Mouse (Mus musculus) liver, embryonic 15.5 days (tissue): ENCODE results near the gene Prkn. TPM values are rescaled to one million over a fixed set of nuclear protein-coding genes. Genes with fewer than 3 reads are reported as not detected.

Experiments used
- ATAC-seq: fragments of 200-750 bp; cut with Nextera tagmentation; 2 replicates; pipeline ENCODE4 v1.8.0; 2017; ENCODE audit warnings: moderate number of reproducible peaks, mild to moderate bottlenecking, moderate library complexity; ENCODE audit not compliant: insufficient read depth
- H3K27ac ChIP-seq: fragments of 300-500 bp; sonication (generic); replicated peaks from 2 replicates; pipeline ENCODE4 v1.5.1; 2015; ENCODE audit warnings: mild to moderate bottlenecking, inconsistent platforms
- H3K27me3 ChIP-seq: fragments of 300-500 bp; sonication (generic); 2 replicates; pipeline ENCODE4 v1.6.1; 2015; ENCODE audit warnings: mild to moderate bottlenecking, inconsistent platforms
- H3K36me3 ChIP-seq: fragments of 300-500 bp; sonication (generic); replicated peaks from 2 replicates; pipeline ENCODE4 v1.6.1; 2015; ENCODE audit warnings: moderate library complexity, mild to moderate bottlenecking, inconsistent platforms
- H3K4me1 ChIP-seq: fragments of 300-500 bp; sonication (generic); replicated peaks from 2 replicates; pipeline ENCODE4 v1.6.1; 2015; ENCODE audit warnings: inconsistent platforms
- H3K4me2 ChIP-seq: fragments of 300-500 bp; sonication (generic); 2 replicates; pipeline ENCODE4 v1.6.1; 2015; ENCODE audit warnings: moderate library complexity, mild to moderate bottlenecking, inconsistent platforms
- H3K4me3 ChIP-seq: fragments of 300-500 bp; sonication (generic); replicated peaks from 2 replicates; pipeline ENCODE4 v1.5.1; 2015; ENCODE audit warnings: mild to moderate bottlenecking, inconsistent platforms
- H3K9ac ChIP-seq: fragments of 300-500 bp; sonication (generic); 2 replicates; pipeline ENCODE4 v1.6.1; 2015; ENCODE audit warnings: moderate library complexity, mild to moderate bottlenecking, inconsistent platforms
- H3K9me3 ChIP-seq: fragments of 300-500 bp; sonication (generic); replicated peaks from 2 replicates; pipeline ENCODE4 v1.6.1; 2016; ENCODE audit warnings: inconsistent platforms
- WGBS: fragments of 180-500 bp; shearing (Covaris S2); methylation state at CpG from one replicate; pipeline ENCODE4 v1.1.7; 2015; ENCODE audit warnings: mixed read lengths; ENCODE audit not compliant: insufficient replicate concordance; 5-methylcytosine and 5-hydroxymethylcytosine counted together
- polyA plus RNA-seq: library from polyadenylated mRNA; unstranded; fragments of >200 nt; fragmentation: Nextera tagmentation; extraction: Ambion mirVana; gene quantifications from 2 replicates; pipeline ENCODE4 v1.2.1, GENCODE M21; 2015

Prkn gene
- polyA plus RNA-seq, 1 experiment from 2014 or later = 0.38 TPM

DNA sequence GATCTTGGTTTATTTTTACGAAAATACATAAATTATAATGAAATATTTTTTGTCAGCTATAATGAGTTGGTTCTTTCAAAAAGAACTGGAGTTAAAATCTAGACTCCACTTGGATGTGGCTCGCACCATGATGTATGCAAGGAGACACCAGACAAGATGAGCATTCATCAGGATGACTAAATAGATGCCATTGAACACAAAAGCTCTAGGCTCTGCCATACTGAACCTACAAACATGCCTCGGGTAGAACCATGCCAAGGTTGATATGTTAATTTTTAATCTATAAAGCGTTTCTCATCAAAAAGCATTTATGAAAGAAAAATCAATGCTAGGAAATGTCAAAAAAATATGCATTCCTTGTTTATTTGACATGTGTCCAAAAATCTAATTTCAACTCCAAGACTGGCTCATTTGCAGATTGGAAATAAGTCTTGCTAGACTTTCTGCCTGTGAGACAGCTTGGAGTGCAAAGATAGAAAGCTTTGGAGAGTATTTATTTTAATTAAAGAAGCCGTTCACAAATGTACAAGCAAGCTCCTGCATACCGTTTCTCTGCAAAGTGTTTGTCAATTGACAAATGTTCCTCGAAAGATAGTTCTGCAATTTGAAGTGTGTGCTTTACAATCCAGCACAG is 1018.7 kb downstream of the Prkn start:
- Histone ChIP-seq H3K4me1 (no peaks in the 10 kb centered on the region), H3K4me2 (no peak overlapping the region), H3K36me3 (no peaks in the 10 kb centered on the region), H3K9ac (no peak overlapping the region), H3K9me3 (no peaks in the 10 kb centered on the region), H3K27ac (no peak overlapping the region), H3K4me3 (no peak overlapping the region), H3K27me3 (no peaks in the 10 kb centered on the region)
- WGBS = 53% methylated on average over 7 of the region's 7 CpGs
- ATAC-seq = no peak

DNA sequence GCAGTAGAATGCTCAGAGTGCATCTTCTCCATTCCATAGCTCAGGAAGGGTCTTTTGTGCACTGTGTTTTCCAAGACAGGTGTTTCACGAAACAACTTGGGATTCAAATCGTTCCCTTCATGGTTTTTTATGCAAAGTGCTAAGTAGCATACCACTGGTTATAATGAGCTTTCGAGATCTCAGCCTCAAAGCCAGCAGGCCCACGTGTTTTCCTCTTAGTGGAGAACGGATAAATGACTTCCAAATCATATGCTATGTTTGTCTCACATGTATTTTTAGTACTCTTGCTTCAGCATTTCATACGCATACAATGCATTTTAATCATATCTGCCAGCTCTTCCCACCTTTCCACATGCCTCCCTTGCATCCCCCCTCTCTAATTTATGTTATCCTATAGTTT is 1021.0 kb downstream of the Prkn start:
- no peak overlapping the region for H3K9ac ChIP-seq
- no peak overlapping the region for H3K27ac ChIP-seq
- no peak overlapping the region for H3K4me3 ChIP-seq
- no peak for ATAC-seq
- no peaks in the 10 kb centered on the region for H3K4me1 ChIP-seq
- H3K4me2 ChIP-seq = no peak overlapping the region
- no peaks in the 10 kb centered on the region for H3K36me3 ChIP-seq
- H3K27me3 ChIP-seq = no peaks in the 10 kb centered on the region
- 66% methylated on average over 6 of the region's 6 CpGs for WGBS
- H3K9me3 ChIP-seq = no peaks in the 10 kb centered on the region

DNA sequence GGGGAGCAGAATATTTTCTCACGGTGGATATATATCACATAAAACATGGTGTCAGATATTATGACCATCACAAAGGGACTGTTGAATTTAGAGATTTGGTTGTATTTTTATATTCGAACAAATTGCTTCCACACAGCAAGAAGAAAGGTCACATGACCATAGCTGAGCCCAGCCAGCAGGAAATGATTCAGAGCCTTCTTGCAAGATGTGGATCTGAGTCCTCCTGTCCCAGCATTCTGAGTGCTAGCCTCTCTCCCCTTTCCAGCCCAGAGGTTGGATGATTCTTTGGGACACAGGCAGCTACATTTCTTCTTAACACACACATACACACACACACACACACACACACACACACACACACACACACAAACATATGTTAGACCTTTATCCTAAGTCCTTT is 1022.2 kb downstream of the Prkn start:
- no peaks in the 10 kb centered on the region for H3K36me3 ChIP-seq
- no peaks in the 10 kb centered on the region for H3K27me3 ChIP-seq
- 49% methylated on average over 2 of the region's 2 CpGs for WGBS
- no peak overlapping the region for H3K4me3 ChIP-seq
- H3K4me1 ChIP-seq = no peaks in the 10 kb centered on the region
- H3K9me3 ChIP-seq = no peaks in the 10 kb centered on the region
- no peak for ATAC-seq
- no peak overlapping the region for H3K4me2 ChIP-seq
- no peak overlapping the region for H3K27ac ChIP-seq
- H3K9ac ChIP-seq = no peak overlapping the region

DNA sequence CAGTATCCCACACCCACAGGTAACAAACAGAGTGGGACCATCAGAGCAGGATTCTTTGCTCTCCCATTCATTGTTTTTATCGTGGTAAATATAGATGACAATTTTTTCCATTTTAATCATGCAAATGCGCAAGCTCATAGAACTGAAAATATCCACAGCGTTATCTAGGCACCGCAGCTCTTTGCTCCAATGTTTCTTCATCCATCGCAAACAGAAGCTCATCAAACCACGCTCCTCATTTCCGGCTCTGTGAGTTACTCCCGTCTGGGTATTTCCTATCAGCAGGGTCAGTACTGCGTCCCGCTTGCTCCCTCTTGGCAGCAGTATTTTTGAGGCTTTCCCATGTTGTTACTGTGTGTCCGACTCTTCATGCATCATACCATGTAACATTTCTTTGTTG is 1022.8 kb downstream of the Prkn start:
- Histone ChIP-seq H3K4me3 (no peak overlapping the region), H3K27me3 (no peaks in the 10 kb centered on the region), H3K9me3 (no peaks in the 10 kb centered on the region), H3K36me3 (no peaks in the 10 kb centered on the region), H3K9ac (no peak overlapping the region), H3K4me2 (no peak overlapping the region), H3K4me1 (no peaks in the 10 kb centered on the region), H3K27ac (no peak overlapping the region)
- 66% methylated on average over 11 of the region's 11 CpGs for WGBS
- ATAC-seq = no peak

DNA sequence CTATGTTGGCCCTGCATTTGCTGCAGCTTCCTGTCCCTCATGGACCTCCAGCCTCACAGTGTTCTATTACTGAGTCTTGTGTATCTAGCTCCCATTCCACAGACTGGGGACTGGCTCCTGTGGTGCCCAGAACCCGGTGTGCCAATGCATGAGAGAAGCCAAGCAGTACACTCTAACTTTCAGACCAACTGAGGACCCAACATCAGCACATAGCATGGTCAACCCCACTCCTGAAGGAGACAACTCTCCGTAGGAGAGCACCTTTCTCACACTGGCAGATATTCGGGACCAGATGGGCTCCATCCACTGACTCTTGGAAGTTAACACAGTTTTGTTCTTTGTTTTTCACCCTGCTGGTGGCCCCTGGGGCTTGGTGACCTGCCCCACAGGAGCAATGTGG is 1026.0 kb downstream of the Prkn start:
- Histone ChIP-seq H3K9me3 (no peaks in the 10 kb centered on the region), H3K4me1 (no peaks in the 10 kb centered on the region), H3K36me3 (no peaks in the 10 kb centered on the region), H3K27ac (no peak overlapping the region), H3K9ac (no peak overlapping the region), H3K4me2 (no peak overlapping the region), H3K4me3 (no peak overlapping the region), H3K27me3 (no peaks in the 10 kb centered on the region)
- ATAC-seq = no peak
- 55% methylated on average over 3 of the region's 3 CpGs for WGBS

DNA sequence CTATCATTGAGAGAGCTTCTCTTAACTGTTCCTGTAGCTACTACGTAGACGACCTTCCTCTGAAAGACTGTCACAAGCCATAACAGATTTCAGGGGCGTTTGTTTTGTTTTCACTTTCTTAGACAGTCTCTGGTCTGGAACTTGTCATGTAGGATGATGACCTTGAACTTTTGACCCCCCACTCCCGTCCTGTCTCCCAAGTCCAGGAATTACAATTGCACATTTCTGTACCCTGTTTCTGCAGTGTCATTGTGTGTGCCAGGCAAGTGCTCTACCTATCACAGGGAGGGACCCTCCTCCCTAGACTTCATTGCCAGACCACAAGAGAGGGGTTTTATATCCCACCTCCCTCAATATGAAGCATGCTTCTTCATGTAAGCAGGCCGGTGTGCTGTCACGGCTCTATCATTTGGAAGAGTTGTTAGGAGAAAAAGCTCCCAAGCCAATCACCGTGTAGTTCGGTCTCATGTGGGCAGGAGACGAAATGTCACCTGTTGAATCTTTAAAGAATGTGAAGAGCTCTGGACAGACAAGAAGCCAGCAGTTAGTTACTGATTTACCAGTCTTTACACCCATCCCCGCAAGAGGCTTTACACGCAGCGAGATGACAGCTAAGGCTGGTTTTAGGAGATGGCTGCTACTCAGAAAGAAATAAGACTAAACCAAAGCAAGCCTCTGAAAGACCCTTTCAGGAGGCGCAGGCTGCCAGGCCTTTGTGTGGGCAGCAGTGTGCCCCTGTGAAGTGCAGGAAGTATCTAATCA is 1027.3 kb downstream of the Prkn start:
- H3K36me3 ChIP-seq = no peaks in the 10 kb centered on the region
- WGBS = 47% methylated on average over 13 of the region's 13 CpGs
- no peaks in the 10 kb centered on the region for H3K27me3 ChIP-seq
- no peak for ATAC-seq
- no peak overlapping the region for H3K4me3 ChIP-seq
- H3K4me1 ChIP-seq = no peaks in the 10 kb centered on the region
- no peaks in the 10 kb centered on the region for H3K9me3 ChIP-seq
- H3K4me2 ChIP-seq = no peak overlapping the region
- H3K27ac ChIP-seq = no peak overlapping the region
- no peak overlapping the region for H3K9ac ChIP-seq

DNA sequence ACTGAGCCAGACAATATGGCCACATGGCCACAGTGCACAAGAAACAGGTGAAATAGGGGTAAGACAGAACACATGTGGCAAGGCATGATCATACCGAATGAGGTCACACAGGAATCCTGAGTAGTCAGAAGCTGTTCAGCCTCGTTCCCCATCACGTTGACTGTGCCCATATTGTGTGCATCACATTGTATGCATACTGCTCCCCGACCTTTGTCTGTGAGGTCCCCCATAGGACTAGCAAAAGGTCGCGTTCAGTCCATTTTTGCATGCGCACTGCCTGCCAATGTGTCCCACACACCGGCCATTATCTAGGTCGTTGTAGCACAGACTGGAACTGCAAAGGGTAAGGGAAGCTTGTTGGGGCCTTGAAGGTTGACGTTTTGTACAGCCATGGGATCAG is 1030.4 kb downstream of the Prkn start:
- Histone ChIP-seq H3K4me1 (no peaks in the 10 kb centered on the region), H3K36me3 (no peaks in the 10 kb centered on the region), H3K27me3 (no peaks in the 10 kb centered on the region), H3K4me2 (no peak overlapping the region), H3K9me3 (no peaks in the 10 kb centered on the region), H3K9ac (no peak overlapping the region), H3K27ac (no peak overlapping the region), H3K4me3 (no peak overlapping the region)
- 68% methylated on average over 10 of the region's 10 CpGs for WGBS
- ATAC-seq = no peak

DNA sequence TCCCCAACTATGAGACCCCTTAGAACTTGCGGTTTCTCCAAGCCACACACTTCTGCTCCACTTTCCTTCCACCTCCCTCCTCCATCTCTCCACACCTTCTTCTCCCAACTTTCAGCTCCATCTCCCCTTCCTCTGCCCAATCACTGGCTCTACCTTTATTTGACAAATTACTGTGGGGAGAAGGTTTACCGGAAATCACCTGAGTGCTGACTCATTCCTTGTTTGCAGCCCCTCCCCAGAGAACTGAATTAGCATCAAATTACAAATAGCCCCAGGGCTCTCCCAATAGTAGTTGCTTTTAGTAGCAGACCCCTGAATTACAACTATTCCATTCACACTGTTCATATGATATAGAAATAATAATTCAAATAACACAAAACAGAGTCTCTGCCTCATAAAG is 1036.1 kb downstream of the Prkn start:
- Histone ChIP-seq H3K4me3 (no peak overlapping the region), H3K27me3 (no peaks in the 10 kb centered on the region), H3K36me3 (no peaks in the 10 kb centered on the region), H3K4me2 (no peak overlapping the region), H3K27ac (no peak overlapping the region), H3K9ac (no peak overlapping the region), H3K9me3 (no peaks in the 10 kb centered on the region), H3K4me1 (no peaks in the 10 kb centered on the region)
- no peak for ATAC-seq
- WGBS = 58% methylated on average over 2 of the region's 2 CpGs

DNA sequence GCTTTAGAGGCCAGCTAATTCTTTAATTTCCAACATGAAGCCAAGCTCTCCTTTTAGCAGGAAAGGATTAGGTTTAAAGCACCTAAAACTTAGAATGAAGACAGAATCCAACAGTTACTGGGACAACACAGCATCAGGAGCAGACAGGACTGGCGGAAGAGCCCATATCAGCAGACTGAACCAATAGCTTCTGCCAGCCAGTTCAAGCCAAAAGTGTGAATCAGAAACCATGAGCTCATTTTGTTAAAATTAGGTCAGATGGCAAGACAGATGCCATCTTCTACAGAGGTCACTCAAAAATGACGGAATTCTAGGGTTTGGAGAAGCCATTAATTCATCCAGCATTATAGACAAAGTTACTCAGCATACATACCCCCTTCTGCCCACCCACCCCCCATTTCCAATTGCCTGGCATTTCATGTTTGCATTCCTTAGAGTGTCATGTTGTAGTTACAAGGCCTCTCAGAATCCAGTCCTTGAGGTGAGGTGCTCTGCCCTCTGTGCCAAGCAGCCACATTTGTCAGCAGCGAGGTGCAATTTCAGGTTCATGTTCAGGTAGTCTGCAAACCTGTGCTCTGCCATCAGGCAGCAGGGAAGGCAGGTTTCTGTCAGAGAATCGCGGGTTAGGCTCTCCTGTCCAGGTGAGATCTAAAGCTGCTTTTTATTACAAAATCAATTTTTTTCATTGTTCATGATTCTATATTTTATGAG is 1041.1 kb downstream of the Prkn start:
- Histone ChIP-seq H3K9me3 (no peaks in the 10 kb centered on the region), H3K4me1 (no peaks in the 10 kb centered on the region), H3K36me3 (no peaks in the 10 kb centered on the region), H3K27ac (no peak overlapping the region), H3K27me3 (no peaks in the 10 kb centered on the region), H3K4me3 (no peak overlapping the region), H3K9ac (no peak overlapping the region), H3K4me2 (no peak overlapping the region)
- WGBS = 53% methylated on average over 5 of the region's 5 CpGs
- ATAC-seq = no peak

DNA sequence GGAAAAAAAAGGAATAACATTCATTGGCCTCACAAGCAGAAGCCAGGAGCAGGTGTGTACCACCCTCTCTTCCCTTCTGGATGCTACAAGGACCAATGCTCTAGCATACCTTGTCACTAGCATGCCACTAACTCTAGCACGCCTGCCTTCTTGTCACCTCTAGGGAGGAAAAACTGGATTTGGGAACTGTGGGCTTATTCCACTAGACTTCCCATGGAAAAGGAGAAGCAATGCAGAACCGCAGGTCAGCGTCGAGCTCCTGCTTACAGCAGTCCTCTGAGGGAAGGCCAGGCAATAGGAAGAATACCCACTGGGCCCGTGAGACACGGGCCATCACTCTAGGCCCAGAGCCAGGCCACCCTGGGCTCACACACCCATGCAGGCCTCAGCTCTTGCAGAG is 1045.4 kb downstream of the Prkn start:
- H3K4me2 ChIP-seq = no peak overlapping the region
- no peak overlapping the region for H3K27ac ChIP-seq
- H3K4me1 ChIP-seq = no peaks in the 10 kb centered on the region
- H3K9me3 ChIP-seq = no peaks in the 10 kb centered on the region
- no peaks in the 10 kb centered on the region for H3K27me3 ChIP-seq
- no peaks in the 10 kb centered on the region for H3K36me3 ChIP-seq
- no peak for ATAC-seq
- no peak overlapping the region for H3K4me3 ChIP-seq
- 67% methylated on average over 6 of the region's 6 CpGs for WGBS
- no peak overlapping the region for H3K9ac ChIP-seq

DNA sequence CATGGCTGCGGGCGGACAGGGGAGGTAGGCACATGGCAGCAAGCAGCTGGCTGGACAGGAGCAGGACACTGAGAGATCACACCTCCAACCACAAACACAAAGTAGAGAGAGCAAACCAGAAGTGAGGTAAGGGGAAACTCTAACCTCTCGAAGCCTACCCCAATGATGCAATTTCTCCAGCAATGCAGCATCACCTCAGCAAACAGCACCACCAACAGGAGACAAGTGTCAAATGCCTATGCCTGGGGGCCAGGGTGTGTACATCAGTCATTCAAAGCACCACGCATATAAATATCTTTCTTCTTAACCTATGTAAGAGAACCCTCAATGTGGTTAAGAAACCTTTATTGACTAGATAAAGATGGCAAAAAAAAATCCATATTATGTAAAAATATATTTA is 1046.8 kb downstream of the Prkn start:
- Histone ChIP-seq H3K27ac (no peak overlapping the region), H3K4me2 (no peak overlapping the region), H3K4me3 (no peak overlapping the region), H3K27me3 (no peaks in the 10 kb centered on the region), H3K9me3 (no peaks in the 10 kb centered on the region), H3K9ac (no peak overlapping the region), H3K36me3 (no peaks in the 10 kb centered on the region), H3K4me1 (no peaks in the 10 kb centered on the region)
- 55% methylated on average over 4 of the region's 4 CpGs for WGBS
- ATAC-seq = no peak
